Mouse (Mus musculus): Measurements from ENCODE around the gene Isyna1. TPM values are rescaled to one million over a fixed set of nuclear protein-coding genes. Genes with fewer than 3 reads are reported as not detected.

The Isyna1 gene
- polyA plus RNA-seq, 2 experiments: 30.2 to 61.3 TPM

GRCm38 (mm10) chr8:70598722-70599121 lies 4.5 kb downstream of the Isyna1 start:
- ATAC-seq (ENCODE audit: insufficient read depth) (no peak), DNase-seq (ENCODE audit: low read depth in 3 of 3, low spot score in 3 of 3) (no peak)
- Histone ChIP-seq H3K27ac (no peak overlapping the region), H3K27me3 (ENCODE audit: control insufficient read depth, insufficient read depth, low read length) (no peaks in the 10 kb centered on the region), H3K9me3 (ENCODE audit: control insufficient read depth, low read length) (no peaks in the 10 kb centered on the region), H3K36me3 (replicated peaks; ENCODE audit: control insufficient read depth, insufficient read depth, low read depth) (peaks cover 5% of the 10 kb centered on the region; the same call in 1 of the 2 replicates), H3K4me1 (replicated peaks; ENCODE audit: control insufficient read depth in 2 of 2, insufficient read depth in 2 of 2, low read length in 1 of 2) (peaks cover 13 to 17% of the 10 kb centered on the region in 2 experiments), H3K4me3 (ENCODE audit: insufficient read depth in 1 of 2, low read depth in 2 of 2, low read length in 2 of 2) (no peak overlapping the region), H3K4me2 (ENCODE audit: low read depth) (no peak overlapping the region; the same call in 1 of the 2 replicates), H3K9ac (replicated peaks) (no peak overlapping the region)
- 64% methylated on average over 10 of the region's 10 CpGs for WGBS (ENCODE audit: insufficient replicate concordance)
- TF ChIP-seq EP300 (IDR thresholded peaks at IDR 0.05; ENCODE audit: low read depth): no peak
- peak; percentile 34; the same call in 1 of the 2 replicates for TF ChIP-seq CTCF (IDR thresholded peaks at IDR 0.05; ENCODE audit: low read depth)

- no peak overlapping the region for H3K4me2 ChIP-seq (ENCODE audit: low read depth)
- H3K36me3 ChIP-seq (replicated peaks; ENCODE audit: control insufficient read depth, insufficient read depth, low read depth): peaks cover 5% of the 10 kb centered on the region; the same call in 1 of the 2 replicates
- 81% methylated on average over 12 of the region's 12 CpGs for WGBS (ENCODE audit: insufficient replicate concordance)
These were observed 5.5 kb downstream of the Isyna1 start for GRCm38 (mm10) chr8:70599507-70600290.

GRCm38 (mm10) chr8:70600473-70601270 lies 6.5 kb downstream of the Isyna1 start:
- H3K27ac ChIP-seq: no peak overlapping the region
- peak overlapping the region; percentile 47 for H3K4me2 ChIP-seq (ENCODE audit: low read depth)
- H3K36me3 ChIP-seq (replicated peaks; ENCODE audit: control insufficient read depth, insufficient read depth, low read depth): peaks cover 5% of the 10 kb centered on the region; the same call in 1 of the 2 replicates
- WGBS (ENCODE audit: insufficient replicate concordance): 38% methylated on average over 10 of the region's 10 CpGs
- DNase-seq (ENCODE audit: low read depth in 3 of 3, low spot score in 3 of 3): no peak
- no peak overlapping the region for H3K9ac ChIP-seq (replicated peaks)
- no peak for TF ChIP-seq CTCF (IDR thresholded peaks at IDR 0.05; ENCODE audit: low read depth)
- TF ChIP-seq EP300 (IDR thresholded peaks at IDR 0.05; ENCODE audit: low read depth): no peak
- H3K27me3 ChIP-seq (ENCODE audit: control insufficient read depth, insufficient read depth, low read length): no peaks in the 10 kb centered on the region
- no peaks in the 10 kb centered on the region for H3K9me3 ChIP-seq (ENCODE audit: control insufficient read depth, low read length)
- no peak for ATAC-seq (ENCODE audit: insufficient read depth)
- H3K4me3 ChIP-seq (ENCODE audit: insufficient read depth in 1 of 2, low read depth in 2 of 2, low read length in 2 of 2): peak overlapping the region in 1 of 2 experiments; percentile 0; a peak in 1 of 4 replicates
- H3K4me1 ChIP-seq (replicated peaks; ENCODE audit: control insufficient read depth in 2 of 2, insufficient read depth in 2 of 2, low read length in 1 of 2): peaks cover 8 to 10% of the 10 kb centered on the region in 2 experiments

More at GRCm38 (mm10) chr8:70599507-70600290, 5.5 kb downstream of the Isyna1 start:
- Histone ChIP-seq H3K4me3 (ENCODE audit: insufficient read depth in 1 of 2, low read depth in 2 of 2, low read length in 2 of 2) (no peak overlapping the region), H3K27ac (no peak overlapping the region), H3K9me3 (ENCODE audit: control insufficient read depth, low read length) (no peaks in the 10 kb centered on the region), H3K4me1 (replicated peaks; ENCODE audit: control insufficient read depth in 2 of 2, insufficient read depth in 2 of 2, low read length in 1 of 2) (peaks cover 11 to 16% of the 10 kb centered on the region in 2 experiments), H3K9ac (replicated peaks) (no peak overlapping the region), H3K27me3 (ENCODE audit: control insufficient read depth, insufficient read depth, low read length) (no peaks in the 10 kb centered on the region)
- ATAC-seq (ENCODE audit: insufficient read depth) (no peak), DNase-seq (ENCODE audit: low read depth in 3 of 3, low spot score in 3 of 3) (no peak)
- TF ChIP-seq EP300 (IDR thresholded peaks at IDR 0.05; ENCODE audit: low read depth): no peak
- no peak for TF ChIP-seq CTCF (IDR thresholded peaks at IDR 0.05; ENCODE audit: low read depth)

DNA sequence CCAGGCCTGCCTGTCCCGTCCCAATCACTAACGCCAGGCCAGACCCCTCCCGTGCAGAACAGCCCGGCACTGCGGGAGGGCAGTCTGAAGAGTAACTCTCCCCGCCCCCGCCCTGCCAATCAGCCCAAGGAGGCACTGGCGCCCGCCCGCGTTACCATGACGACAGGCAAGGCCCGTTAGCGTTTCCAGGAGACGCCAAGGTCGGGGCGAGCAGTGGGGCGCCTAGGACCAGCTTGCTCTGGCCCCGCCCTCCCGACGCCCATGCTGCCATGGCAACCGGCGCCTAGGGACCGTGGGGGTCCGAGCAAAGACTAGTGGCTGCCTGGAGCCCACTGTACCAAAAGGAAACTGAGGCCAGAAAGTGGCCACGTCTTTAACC lies 7.1 kb downstream of the Isyna1 start:
- H3K4me3 ChIP-seq (ENCODE audit: insufficient read depth in 1 of 2, low read depth in 2 of 2, low read length in 2 of 2): peak overlapping the region in 1 of 2 experiments; percentile 16; a peak in 1 of 4 replicates
- under 1% methylated on average over 26 of the region's 26 CpGs for WGBS (ENCODE audit: insufficient replicate concordance)

More for the DNA sequence above, 7.1 kb downstream of the Isyna1 start:
- H3K36me3 ChIP-seq (replicated peaks; ENCODE audit: control insufficient read depth, insufficient read depth, low read depth): peaks cover 5% of the 10 kb centered on the region; the same call in 1 of the 2 replicates
- TF ChIP-seq EP300 (IDR thresholded peaks at IDR 0.05; ENCODE audit: low read depth) (no peak), CTCF (IDR thresholded peaks at IDR 0.05; ENCODE audit: low read depth) (no peak)
- no peak overlapping the region for H3K27ac ChIP-seq
- H3K9me3 ChIP-seq (ENCODE audit: control insufficient read depth, low read length): no peaks in the 10 kb centered on the region
- ATAC-seq (ENCODE audit: insufficient read depth) (peak; percentile 64), DNase-seq (ENCODE audit: low read depth in 3 of 3, low spot score in 3 of 3) (peak; percentile 68 to 84 (median 71))
- H3K9ac ChIP-seq (replicated peaks): no peak overlapping the region
- H3K27me3 ChIP-seq (ENCODE audit: control insufficient read depth, insufficient read depth, low read length): no peaks in the 10 kb centered on the region
- peaks cover 8 to 10% of the 10 kb centered on the region in 2 experiments for H3K4me1 ChIP-seq (replicated peaks; ENCODE audit: control insufficient read depth in 2 of 2, insufficient read depth in 2 of 2, low read length in 1 of 2)
- H3K4me2 ChIP-seq (ENCODE audit: low read depth): peak overlapping the region; percentile 47

All from liver, embryonic 14.5 days (tissue).